Mouse (Mus musculus) heart, embryonic 13.5 days (tissue): ENCODE measurements at regions not wholly inside any gene's neighbourhood (a gene's known extent, or its start where the extent isn't known, plus 50 kb on each side); places are given as distances from the start of the nearest gene placed in this dataset.
"Not testable (repeated sequence)": the region's sequence is repeated elsewhere in the genome, so short reads cannot be mapped to it uniquely, and the experiment has no call there.

Experiments used
- ATAC-seq: fragments of 200-750 bp; cut with Nextera tagmentation; 2 replicates; pipeline ENCODE4 v1.8.0; 2017; ENCODE audit warnings: moderate TSS enrichment; ENCODE audit not compliant: insufficient number of reproducible peaks, low FRiP score, low TSS enrichment; ENCODE audit errors: extremely low read depth
- H3K27ac ChIP-seq: fragments of 300-500 bp; sonication (generic); replicated peaks from 2 replicates; pipeline ENCODE4 v1.5.1; 2015; ENCODE audit warnings: moderate library complexity, mild to moderate bottlenecking, inconsistent platforms
- H3K27me3 ChIP-seq: fragments of 300-500 bp; sonication (generic); replicated peaks from 2 replicates; pipeline ENCODE4 v1.6.1; 2015; ENCODE audit warnings: mild to moderate bottlenecking, inconsistent platforms
- H3K36me3 ChIP-seq: fragments of 300-500 bp; sonication (generic); 2 replicates; pipeline ENCODE4 v1.6.1; 2015; ENCODE audit warnings: mild to moderate bottlenecking, inconsistent platforms
- H3K4me1 ChIP-seq: fragments of 300-500 bp; sonication (generic); 2 replicates; pipeline ENCODE4 v1.6.1; 2015; ENCODE audit warnings: inconsistent platforms
- H3K4me2 ChIP-seq: fragments of 300-500 bp; sonication (generic); 2 replicates; pipeline ENCODE4 v1.6.1; 2015; ENCODE audit warnings: inconsistent platforms, mild to moderate bottlenecking, moderate library complexity
- H3K4me3 ChIP-seq: fragments of 300-500 bp; sonication (generic); 2 replicates; pipeline ENCODE4 v1.5.1; 2015; ENCODE audit warnings: moderate library complexity, mild to moderate bottlenecking, inconsistent platforms
- H3K9ac ChIP-seq: fragments of 300-500 bp; sonication (generic); 2 replicates; pipeline ENCODE4 v1.6.1; 2015; ENCODE audit warnings: inconsistent platforms, mild to moderate bottlenecking, moderate library complexity
- H3K9me3 ChIP-seq: fragments of 300-500 bp; sonication (generic); 2 replicates; pipeline ENCODE4 v1.6.1; 2016; ENCODE audit warnings: inconsistent platforms
- WGBS: fragments of 180-500 bp; shearing (Covaris S2); methylation state at CpG from one replicate; pipeline ENCODE4 v1.1.7; 2015; ENCODE audit warnings: mixed read lengths; 5-methylcytosine and 5-hydroxymethylcytosine counted together

GRCm38 (mm10) chr15:91916946-91917345 lies 78.9 kb downstream of the Smgc start:
- Histone ChIP-seq H3K4me2 (no peak overlapping the region), H3K36me3 (no peaks in the 10 kb centered on the region), H3K9ac (no peak overlapping the region), H3K27ac (no peak overlapping the region), H3K4me1 (0 out of 2 replicates have a peak, but pooled peaks cover 5% of the 10 kb centered on the region), H3K9me3 (no peaks in the 10 kb centered on the region), H3K4me3 (no peak overlapping the region), H3K27me3 (no peaks in the 10 kb centered on the region)
- no peak for ATAC-seq
- WGBS: 59% methylated on average over 3 of the region's 3 CpGs

GRCm38 (mm10) chr15:91917877-91918276 lies 79.8 kb downstream of the Smgc start:
- 38% methylated on average over 4 of the region's 4 CpGs for WGBS
- no peak overlapping the region for H3K4me3 ChIP-seq
- no peaks in the 10 kb centered on the region for H3K36me3 ChIP-seq
- H3K27ac ChIP-seq: no peak overlapping the region
- no peaks in the 10 kb centered on the region for H3K9me3 ChIP-seq
- H3K9ac ChIP-seq: no peak overlapping the region
- 0 out of 2 replicates have a peak, but pooled peaks cover 5% of the 10 kb centered on the region for H3K4me1 ChIP-seq
- H3K27me3 ChIP-seq: no peaks in the 10 kb centered on the region
- H3K4me2 ChIP-seq: no peak overlapping the region
- ATAC-seq: no peak

GRCm38 (mm10) chr15:91924542-91924941 lies 86.5 kb downstream of the Smgc start:
- Histone ChIP-seq H3K4me1 (no peaks in the 10 kb centered on the region), H3K9ac (no peak overlapping the region), H3K27ac (no peak overlapping the region), H3K9me3 (no peaks in the 10 kb centered on the region), H3K4me3 (no peak overlapping the region), H3K36me3 (no peaks in the 10 kb centered on the region), H3K27me3 (no peaks in the 10 kb centered on the region), H3K4me2 (no peak overlapping the region)
- no peak for ATAC-seq
- WGBS: 67% methylated on average over 4 of the region's 4 CpGs

GRCm38 (mm10) chr15:91927492-91927891 lies 89.4 kb downstream of the Smgc start:
- no peaks in the 10 kb centered on the region for H3K9me3 ChIP-seq
- no peaks in the 10 kb centered on the region for H3K4me1 ChIP-seq
- no peaks in the 10 kb centered on the region for H3K36me3 ChIP-seq
- no peak overlapping the region for H3K27ac ChIP-seq
- no peaks in the 10 kb centered on the region for H3K27me3 ChIP-seq
- 14% methylated on average over 3 of the region's 3 CpGs for WGBS
- ATAC-seq: no peak
- no peak overlapping the region for H3K9ac ChIP-seq
- no peak overlapping the region for H3K4me3 ChIP-seq
- H3K4me2 ChIP-seq: no peak overlapping the region

- Histone ChIP-seq H3K4me1 (no peaks in the 10 kb centered on the region), H3K36me3 (no peaks in the 10 kb centered on the region), H3K9me3 (no peaks in the 10 kb centered on the region), H3K27me3 (no peaks in the 10 kb centered on the region), H3K4me3 (no peak overlapping the region), H3K4me2 (no peak overlapping the region), H3K9ac (no peak overlapping the region), H3K27ac (no peak overlapping the region)
- ATAC-seq: no peak
- 66% methylated on average over 7 of the region's 7 CpGs for WGBS
Measured at GRCm38 (mm10) chr15:91928511-91928910, 90.4 kb downstream of the Smgc start.

GRCm38 (mm10) chr15:91957273-91957672 lies 93.7 kb upstream of the Cntn1 start:
- H3K27ac ChIP-seq: no peak overlapping the region

GRCm38 (mm10) chr15:91965172-91965571 lies 85.8 kb upstream of the Cntn1 start:
- ATAC-seq: no peak
- Histone ChIP-seq H3K9me3 (0 out of 2 replicates have a peak, but pooled peaks cover 3% of the 10 kb centered on the region), H3K4me2 (no peak overlapping the region), H3K4me3 (no peak overlapping the region), H3K36me3 (no peaks in the 10 kb centered on the region), H3K9ac (no peak overlapping the region), H3K27me3 (no peaks in the 10 kb centered on the region), H3K4me1 (no peaks in the 10 kb centered on the region), H3K27ac (no peak overlapping the region)
- WGBS: 70% methylated on average over 10 of the region's 10 CpGs

More at GRCm38 (mm10) chr15:91957273-91957672, 93.7 kb upstream of the Cntn1 start:
- Histone ChIP-seq H3K36me3 (no peaks in the 10 kb centered on the region), H3K4me3 (no peak overlapping the region), H3K27me3 (no peaks in the 10 kb centered on the region), H3K9me3 (0 out of 2 replicates have a peak, but pooled peaks cover 3% of the 10 kb centered on the region), H3K9ac (no peak overlapping the region), H3K4me1 (no peaks in the 10 kb centered on the region), H3K4me2 (no peak overlapping the region)
- WGBS: 72% methylated on average over 2 of the region's 2 CpGs
- no peak for ATAC-seq

- Histone ChIP-seq H3K4me1 (no peaks in the 10 kb centered on the region), H3K4me2 (no peak overlapping the region), H3K27me3 (no peaks in the 10 kb centered on the region), H3K9ac (no peak overlapping the region), H3K36me3 (no peaks in the 10 kb centered on the region), H3K27ac (no peak overlapping the region), H3K4me3 (no peak overlapping the region), H3K9me3 (no peaks in the 10 kb centered on the region)
- 26% methylated on average over 10 of the region's 10 CpGs for WGBS
- ATAC-seq: no peak
Measured at GRCm38 (mm10) chr15:91969378-91969777, 81.6 kb upstream of the Cntn1 start.

- Histone ChIP-seq H3K4me3 (no peak overlapping the region), H3K9ac (no peak overlapping the region), H3K4me2 (no peak overlapping the region), H3K9me3 (no peaks in the 10 kb centered on the region), H3K27me3 (no peaks in the 10 kb centered on the region), H3K27ac (no peak overlapping the region), H3K36me3 (no peaks in the 10 kb centered on the region), H3K4me1 (no peaks in the 10 kb centered on the region)
- WGBS: 49% methylated on average over 3 of the region's 3 CpGs
- no peak for ATAC-seq
Measured at GRCm38 (mm10) chr15:91971411-91971810, 79.6 kb upstream of the Cntn1 start.

- no peak overlapping the region for H3K9ac ChIP-seq
- H3K27ac ChIP-seq: no peak overlapping the region
- H3K36me3 ChIP-seq: no peaks in the 10 kb centered on the region
- H3K27me3 ChIP-seq: no peaks in the 10 kb centered on the region
- H3K4me3 ChIP-seq: no peak overlapping the region
- ATAC-seq: no peak
- WGBS: 26% methylated on average over 5 of the region's 5 CpGs
- H3K4me2 ChIP-seq: peak overlapping the region; percentile 21; the same call in 1 of the 2 replicates
- H3K4me1 ChIP-seq: no peaks in the 10 kb centered on the region
- no peaks in the 10 kb centered on the region for H3K9me3 ChIP-seq
Measured at GRCm38 (mm10) chr15:91971846-91972245, 79.1 kb upstream of the Cntn1 start.

GRCm38 (mm10) chr15:91975606-91976005 lies 75.4 kb upstream of the Cntn1 start:
- Histone ChIP-seq H3K36me3 (no peaks in the 10 kb centered on the region), H3K27me3 (no peaks in the 10 kb centered on the region), H3K27ac (no peak overlapping the region), H3K4me2 (no peak overlapping the region), H3K9ac (no peak overlapping the region), H3K9me3 (no peaks in the 10 kb centered on the region), H3K4me3 (no peak overlapping the region), H3K4me1 (no peaks in the 10 kb centered on the region)
- ATAC-seq: no peak
- 53% methylated on average over 2 of the region's 2 CpGs for WGBS

- H3K36me3 ChIP-seq, ATAC-seq, H3K27me3 ChIP-seq, H3K4me1 ChIP-seq, H3K4me3 ChIP-seq, H3K4me2 ChIP-seq, H3K27ac ChIP-seq, H3K9ac ChIP-seq: not testable (repeated sequence)
- 94% methylated on average over 15 of the region's 15 CpGs for WGBS
- H3K9me3 ChIP-seq: peaks cover 21% of the 10 kb centered on the region
Measured at GRCm38 (mm10) chr15:91983186-91983585, 67.8 kb upstream of the Cntn1 start.
